Mouse (Mus musculus) left cerebral cortex, adult 9 months (tissue): Measurements from ENCODE around the gene Olfr1338.
"Not testable (repeated sequence)": the region's sequence is repeated elsewhere in the genome, so short reads cannot be mapped to it uniquely, and the experiment has no call there.

Experiments used
- DNase-seq, 2 experiments: peaks; one replicate each; pipeline ENCODE4 v3.0.0; 2022; ENCODE audit warnings: low spot score in 2 of 2

The Olfr1338 gene

DNA sequence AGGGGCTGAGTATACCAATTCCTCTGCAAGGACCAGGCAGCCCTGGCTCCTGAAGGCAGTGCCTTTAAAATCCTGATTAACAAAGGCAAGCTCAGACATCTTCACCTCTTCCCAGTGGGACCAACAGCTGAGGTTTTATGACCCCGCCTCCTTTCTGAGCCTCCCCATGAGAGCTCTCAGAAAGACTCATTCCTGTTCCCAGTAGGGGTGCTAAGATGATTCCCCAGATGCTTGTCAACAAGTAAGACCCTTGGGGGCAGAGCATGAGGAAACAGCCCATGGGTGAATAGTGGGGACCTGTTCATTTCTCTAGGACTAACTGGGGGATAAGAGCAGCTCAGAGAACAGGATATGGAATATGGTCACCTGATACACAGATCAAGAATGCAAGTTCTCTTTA lies at the start of gene Olfr1338:
Gene Olfr1338 (minus strand): TSS at position 101 of the 400 bp plus-strand sequence.
- DNase-seq, result no peak

DNA sequence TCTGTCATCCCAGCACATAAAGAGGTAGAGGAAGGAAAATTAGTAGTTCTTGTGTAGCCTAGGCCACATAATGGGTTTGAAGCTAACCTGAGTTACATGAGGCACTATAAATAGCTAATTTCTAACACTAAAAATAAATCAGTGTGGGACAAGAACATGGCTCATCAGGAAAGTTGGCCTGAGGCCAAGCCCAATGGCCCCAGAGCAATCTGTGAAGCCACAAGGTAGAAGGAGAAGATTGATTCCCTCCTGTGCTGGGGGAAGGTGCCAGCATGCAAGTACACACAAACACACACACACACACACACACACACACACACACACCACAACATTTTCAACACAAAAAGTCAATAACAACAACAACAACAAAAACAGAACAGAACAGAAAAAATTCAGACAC lies 34.3 kb upstream of the Olfr1338 start:
- not testable (repeated sequence) for DNase-seq

DNA sequence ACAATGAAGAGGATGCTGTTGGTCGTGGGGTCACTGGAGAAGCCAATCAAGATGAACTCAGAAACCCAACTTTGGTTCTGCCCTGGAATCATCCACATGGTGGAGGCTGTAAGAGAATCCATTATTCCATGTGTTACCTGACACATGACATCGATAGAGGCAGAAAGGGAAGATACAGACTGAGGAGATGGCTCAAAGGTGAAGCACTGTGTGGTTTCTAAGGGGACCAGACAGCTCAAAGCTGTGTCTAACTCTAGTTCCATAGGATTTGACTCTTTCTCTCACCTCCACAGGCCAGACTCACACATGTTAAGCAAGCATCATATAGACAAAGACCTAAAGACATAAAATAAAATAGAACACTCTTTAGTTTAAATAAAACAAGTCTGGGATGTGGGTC lies 23.9 kb upstream of the Olfr1338 start, which contains the start of gene Olfr1337:
Gene Olfr1337 (minus strand): TSS at position 101 of the 400 bp plus-strand sequence.
- DNase-seq, result no peak

DNA sequence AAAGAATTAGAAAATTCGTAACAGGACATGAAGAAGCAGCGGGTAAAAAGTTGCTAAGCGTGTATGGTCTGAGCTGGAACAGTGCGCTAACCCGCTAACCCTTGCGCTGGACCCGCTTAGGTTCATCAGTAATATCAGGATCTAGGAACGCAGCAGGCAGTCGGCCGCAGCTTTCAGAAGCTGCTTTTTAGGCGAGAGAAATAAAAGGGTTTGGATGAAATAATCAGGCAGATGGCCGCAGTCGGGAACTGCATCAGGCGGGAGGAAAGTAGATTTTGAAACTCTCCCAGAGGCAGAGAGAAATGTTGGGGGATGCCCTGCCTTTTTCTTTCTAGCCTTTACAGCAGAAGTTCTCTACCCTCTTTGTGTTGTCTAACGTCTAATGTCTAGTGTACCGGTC lies 16.7 kb downstream of the Olfr1338 start:
- no peak for DNase-seq

DNA sequence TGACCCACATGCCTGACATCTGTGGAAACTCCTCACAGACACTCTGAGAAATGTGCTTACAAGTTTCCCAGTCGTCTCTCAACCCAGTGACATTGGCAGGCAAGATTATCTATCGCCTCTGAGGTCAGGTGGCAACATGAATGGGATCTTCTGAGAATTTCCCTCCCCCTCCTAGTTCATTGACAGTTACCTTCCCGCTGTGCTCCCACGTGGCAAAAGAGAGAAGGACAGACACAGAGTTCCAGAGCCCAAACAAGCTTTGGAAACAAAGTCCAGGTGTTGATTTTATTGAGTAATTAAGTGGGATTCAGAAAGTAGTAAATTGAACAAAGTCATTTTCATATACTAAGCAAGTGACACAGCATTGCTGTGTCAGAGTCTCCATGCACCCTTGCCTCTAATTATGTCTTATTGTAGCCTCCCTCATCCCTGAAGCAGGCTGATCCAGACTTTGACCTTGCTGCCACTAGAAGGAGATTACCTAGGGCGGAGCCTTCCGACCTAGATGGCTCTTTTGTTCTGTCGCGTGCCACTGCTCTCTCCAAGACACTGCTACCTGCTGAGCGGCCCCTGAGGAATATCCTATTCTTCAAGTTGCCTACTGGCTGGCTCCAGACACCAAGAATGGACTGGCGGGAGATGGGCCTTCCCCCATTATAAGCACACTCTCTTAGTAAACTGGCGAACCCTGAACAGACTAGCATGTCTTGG lies 17.4 kb downstream of the Olfr1338 start:
- DNase-seq, result no peak

DNA sequence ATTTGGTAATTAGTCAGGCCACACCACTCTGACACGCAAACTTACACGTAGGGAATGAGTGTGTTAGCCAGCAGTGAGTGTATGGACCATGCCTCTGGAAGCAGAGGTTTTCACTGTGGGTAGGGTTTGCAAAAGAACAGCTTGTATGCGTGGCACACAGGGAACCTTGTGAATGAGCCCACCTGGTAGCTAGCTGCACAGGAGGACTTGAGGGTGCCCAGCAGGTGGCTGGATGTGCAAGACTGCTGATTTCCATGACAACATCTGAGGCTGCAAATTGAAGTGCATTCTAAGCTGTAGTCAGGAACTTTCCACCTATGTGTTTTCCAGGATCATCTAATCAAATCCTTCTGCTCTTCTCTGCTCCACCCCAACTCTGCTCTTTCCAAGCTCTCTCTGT lies 19.0 kb downstream of the Olfr1338 start:
- no peak for DNase-seq

DNA sequence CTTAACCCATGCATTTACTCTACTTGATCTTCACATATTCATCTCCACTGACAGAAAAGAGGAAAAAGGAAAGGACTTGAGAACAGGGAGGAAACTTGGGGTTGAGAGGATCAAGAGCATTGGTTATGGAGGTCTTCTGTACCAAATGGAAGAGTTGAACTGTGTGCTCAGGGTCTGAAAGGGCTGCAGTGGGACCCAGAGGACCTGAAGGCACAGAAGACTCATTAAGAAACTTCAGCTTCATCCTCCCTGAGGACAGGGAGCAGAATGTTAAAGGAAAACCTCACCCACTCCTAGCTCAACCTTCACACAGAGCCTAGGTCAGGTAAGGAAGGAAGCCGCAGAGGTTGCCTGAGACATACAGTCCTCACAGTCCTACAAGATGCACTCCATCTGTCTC lies 26.7 kb downstream of the Olfr1338 start, which contains the start of gene Olfr1339:
Gene Olfr1339 (plus strand): TSS at position 301 of the 400 bp plus-strand sequence.
- no peak for DNase-seq

DNA sequence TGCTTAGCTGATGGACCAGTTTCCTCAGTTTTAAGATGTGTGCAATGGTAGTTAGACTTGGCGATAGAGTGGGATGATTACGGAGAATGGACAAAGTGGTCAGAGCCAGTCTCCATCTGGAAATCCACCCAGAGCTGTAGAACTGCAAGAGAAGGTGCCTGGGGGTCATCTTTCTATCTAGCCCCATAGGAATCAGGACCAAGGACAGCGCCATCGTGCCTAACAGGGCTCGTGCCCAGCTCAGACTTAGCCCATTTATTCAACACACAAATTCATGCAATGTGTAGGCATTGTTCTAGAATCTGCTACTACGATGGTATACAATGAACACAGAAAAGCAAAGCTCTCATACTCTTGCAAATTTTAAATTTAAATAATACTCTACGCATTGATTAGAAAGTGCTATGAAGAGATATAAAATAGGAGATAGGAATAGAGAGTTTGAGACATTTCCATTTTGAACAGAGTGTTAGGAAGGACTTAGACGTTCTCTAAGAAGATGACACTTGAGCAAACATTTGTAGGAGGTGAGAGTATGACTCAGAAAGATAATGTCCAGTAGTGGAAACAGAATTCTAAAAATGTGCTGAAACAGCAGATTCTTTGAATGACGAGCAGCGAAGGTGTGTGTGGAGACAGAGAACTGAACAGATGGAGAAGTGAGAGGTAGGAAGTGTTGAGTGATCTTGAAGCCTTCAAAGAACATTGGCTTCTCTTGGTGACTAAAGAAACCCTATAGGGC lies 36.6 kb downstream of the Olfr1338 start:
- DNase-seq, result no peak

DNA sequence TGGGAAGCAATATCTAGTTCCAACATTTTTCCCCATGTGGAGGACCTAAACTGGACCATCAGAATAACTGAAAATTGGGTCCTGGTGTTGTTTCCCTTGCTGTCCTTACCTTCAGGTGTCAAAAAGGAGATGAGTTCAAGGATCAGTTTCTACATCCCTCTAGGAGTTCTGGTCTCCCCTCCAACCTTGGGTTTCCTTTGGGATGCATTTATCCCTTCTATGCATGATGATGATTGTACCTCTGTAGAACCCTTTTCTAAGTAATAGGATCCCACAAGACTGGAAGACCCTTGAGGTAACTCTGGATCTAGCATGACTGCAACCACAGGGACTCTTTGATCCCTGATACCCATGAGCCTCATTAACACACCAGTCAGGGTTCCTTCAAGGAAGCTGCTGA lies 38.7 kb downstream of the Olfr1338 start, which contains the start of gene Olfr1340:
Gene Olfr1340 (plus strand): TSS at position 301 of the 400 bp plus-strand sequence.
- no peak for DNase-seq

DNA sequence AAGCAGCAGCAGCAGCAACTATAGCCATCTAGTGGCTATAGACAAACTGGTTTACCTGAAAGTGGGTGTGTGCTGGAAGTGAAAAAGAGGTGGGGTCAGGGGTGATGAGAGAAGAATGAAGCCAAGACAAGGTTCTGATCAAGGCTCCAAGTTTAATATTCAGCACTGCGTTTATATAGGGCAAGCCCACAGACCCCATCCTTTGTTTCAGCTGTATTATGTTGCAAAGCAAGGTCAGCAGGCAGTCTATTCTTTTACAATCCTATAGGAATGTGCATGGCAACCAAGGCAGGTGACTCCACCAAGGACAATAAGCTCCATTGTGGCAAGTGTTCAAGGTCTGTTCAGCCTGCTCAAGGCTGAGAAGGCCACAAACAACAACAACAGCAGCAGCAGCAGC lies 46.9 kb downstream of the Olfr1338 start:
- DNase-seq, result no peak

DNA sequence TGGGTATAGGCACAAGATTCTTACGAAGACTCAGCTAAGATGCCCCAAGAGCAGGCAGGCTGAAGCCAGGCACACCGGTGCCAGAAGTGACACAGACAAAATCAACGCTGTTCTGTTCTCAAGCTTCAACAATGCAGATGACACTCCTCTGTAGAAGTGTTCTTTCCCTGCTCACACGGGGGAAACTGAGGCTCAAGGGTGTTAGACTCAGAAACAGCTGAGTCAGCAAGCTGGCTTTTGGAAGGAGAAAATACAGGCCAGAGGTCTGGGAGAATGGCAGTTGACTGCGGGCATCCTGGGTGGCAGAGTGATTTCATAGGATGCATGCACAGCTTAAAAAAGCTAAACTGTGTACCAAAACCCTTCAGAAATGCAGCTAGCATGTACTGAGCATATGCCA lies 50.5 kb downstream of the Olfr1338 start:
- DNase-seq, result no peak

DNA sequence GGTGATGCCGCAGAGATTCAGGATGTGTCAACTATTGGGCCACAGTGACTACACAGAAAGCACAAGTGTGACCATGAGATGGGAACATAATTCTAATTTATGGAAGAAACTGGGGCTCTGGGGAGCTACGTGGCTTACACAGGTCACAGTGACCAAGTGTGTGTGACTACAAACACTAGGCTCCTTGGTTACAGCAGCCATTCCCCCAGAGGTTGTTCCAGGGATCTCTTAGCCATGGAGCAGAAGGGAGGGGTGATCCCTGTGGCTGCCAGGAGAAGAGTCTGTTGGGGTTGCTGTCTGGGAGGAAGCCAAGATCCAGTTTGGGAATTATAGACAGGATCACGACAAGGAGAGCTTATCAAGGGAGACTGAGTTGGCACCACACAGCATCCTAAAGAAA lies 55.3 kb downstream of the Olfr1338 start, which contains the start of gene Olfr1341:
Gene Olfr1341 (plus strand): TSS at position 301 of the 400 bp plus-strand sequence.
- no peak for DNase-seq
